Mouse (Mus musculus) c-Kit-negative CD71-positive TER-119-positive erythroid progenitor cells, embryonic 14.5 days (primary cell): ENCODE measurements around the gene Krtap4-16.
"Not testable (repeated sequence)": the region's sequence is repeated elsewhere in the genome, so short reads cannot be mapped to it uniquely, and the experiment has no call there.

Experiments
- DNase-seq: peaks from one replicate; pipeline ENCODE4 v3.0.0-alpha.2; 2013; ENCODE audit warnings: low read depth, low spot score

Krtap4-16 gene

DNA sequence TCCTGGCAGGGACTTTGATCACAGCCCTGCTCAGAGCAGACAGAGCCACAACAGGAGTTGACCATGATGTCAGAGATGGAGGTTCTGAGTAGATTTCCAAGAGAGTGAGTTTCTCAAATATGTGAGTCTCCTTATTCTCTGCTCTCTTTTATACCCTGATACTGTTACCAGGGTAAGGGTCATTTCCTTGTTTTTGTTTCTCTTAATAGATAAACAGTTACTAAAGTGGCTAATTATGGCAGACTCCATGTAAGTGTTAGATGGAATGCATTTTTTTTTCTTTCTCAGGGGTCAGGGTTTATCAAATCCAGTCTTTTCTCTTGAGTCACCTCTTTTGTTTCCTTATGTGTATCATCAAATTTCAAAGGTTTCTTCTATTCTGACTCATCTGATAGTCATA lies at the start of gene Krtap4-16:
Gene Krtap4-16, minus strand, starts transcription at position 101 of the 400 bp plus-strand sequence.
- DNase-seq, result no peak

- not testable (repeated sequence) for DNase-seq
Observed at GRCm38 (mm10) chr11:99878887-99879286, 27.5 kb upstream of the Krtap4-16 start, which contains the start of gene Gm11567. Gene Gm11567, plus strand, starts transcription at chr11:99879187.

GRCm38 (mm10) chr11:99873089-99873488 lies 21.7 kb upstream of the Krtap4-16 start, which contains the start of gene Krtap9-1:
Gene Krtap9-1, plus strand, starts transcription at chr11:99873389.
- DNase-seq, result not testable (repeated sequence)

DNA sequence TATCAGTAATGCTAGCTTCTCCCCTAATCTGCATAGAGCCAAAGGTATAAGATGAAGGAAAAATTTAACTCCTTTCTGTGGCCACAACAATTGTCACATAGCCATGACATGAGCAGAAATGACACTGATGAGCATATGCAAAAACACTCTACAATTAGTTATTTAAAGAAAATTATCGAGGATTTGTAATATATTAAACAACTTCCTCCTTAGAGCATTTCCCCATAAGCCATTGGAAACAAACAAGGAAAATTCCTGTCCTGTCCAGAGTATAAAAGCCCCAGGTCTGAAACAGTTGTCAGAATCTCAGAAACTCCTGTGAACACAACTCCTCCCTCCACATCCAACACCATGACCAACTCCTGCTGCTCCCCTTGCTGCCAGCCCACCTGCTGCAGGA lies 12.8 kb upstream of the Krtap4-16 start, which contains the start of gene Gm11559:
Gene Gm11559, plus strand, starts transcription at position 301 of the 400 bp plus-strand sequence.
- DNase-seq, result not testable (repeated sequence)

- no peak for DNase-seq
Observed at GRCm38 (mm10) chr11:99858761-99859160, 7.4 kb upstream of the Krtap4-16 start.

DNA sequence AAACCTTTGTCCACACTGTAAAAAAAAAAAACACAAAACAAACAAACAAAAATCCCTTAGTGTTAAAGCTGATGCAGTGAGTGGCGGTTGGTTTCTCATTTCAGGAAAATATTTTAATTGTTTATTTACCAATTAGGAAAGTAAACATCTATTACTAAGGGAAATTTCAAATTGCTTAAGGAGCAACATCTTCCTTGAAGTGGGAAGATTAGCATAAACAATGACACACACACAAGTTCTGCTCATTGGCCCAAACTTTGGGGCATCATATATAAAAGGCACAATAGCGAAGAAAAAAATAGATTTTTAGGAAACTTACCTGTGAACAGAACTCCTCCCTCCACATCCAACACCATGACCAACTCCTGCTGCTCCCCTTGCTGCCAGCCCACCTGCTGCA lies 6.2 kb upstream of the Krtap4-16 start, which contains the start of gene Gm11568:
Gene Gm11568, plus strand, starts transcription at position 301 of the 400 bp plus-strand sequence.
- no peak for DNase-seq

DNA sequence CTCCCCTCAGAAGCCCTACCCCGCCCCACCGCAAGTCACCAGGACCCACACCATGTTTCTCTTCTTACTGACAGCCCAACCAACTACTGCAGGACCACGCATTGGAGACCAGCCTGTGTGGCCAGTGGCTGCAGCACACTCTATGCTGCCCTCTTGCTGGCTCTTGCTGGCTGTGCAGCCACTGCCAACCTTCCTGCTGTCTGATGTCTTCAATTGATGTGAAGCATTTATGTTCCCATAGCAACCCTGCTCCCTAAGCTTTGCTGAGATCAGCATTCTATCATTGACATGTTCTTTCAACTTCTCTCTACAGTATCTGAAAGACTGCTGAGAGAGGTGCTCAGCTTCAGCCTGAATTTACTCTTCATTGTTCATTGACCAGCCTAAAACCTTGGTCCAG lies 2.7 kb upstream of the Krtap4-16 start:
- no peak for DNase-seq

GRCm38 (mm10) chr11:99846746-99847145 lies 4.7 kb downstream of the Krtap4-16 start:
- no peak for DNase-seq

DNA sequence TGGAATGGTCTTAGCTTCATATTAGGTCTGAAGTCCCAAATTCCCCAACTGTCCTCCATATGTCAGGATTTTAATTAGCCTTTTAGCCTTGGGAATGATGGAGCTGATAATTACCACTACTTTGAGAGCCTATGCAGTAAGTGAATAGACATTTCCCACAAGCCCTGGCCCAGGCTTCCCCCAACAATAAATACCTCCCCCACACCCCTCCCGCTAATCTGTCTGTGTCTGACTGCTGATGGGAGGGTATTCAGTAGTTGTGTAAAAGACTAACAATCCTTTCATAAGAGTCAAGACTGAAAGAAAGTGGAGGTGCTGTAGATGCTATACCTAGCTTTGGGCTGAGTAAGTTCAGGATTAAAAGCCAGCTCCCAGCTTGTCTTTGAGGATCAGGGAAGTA lies 9.2 kb downstream of the Krtap4-16 start:
- DNase-seq, result no peak

DNA sequence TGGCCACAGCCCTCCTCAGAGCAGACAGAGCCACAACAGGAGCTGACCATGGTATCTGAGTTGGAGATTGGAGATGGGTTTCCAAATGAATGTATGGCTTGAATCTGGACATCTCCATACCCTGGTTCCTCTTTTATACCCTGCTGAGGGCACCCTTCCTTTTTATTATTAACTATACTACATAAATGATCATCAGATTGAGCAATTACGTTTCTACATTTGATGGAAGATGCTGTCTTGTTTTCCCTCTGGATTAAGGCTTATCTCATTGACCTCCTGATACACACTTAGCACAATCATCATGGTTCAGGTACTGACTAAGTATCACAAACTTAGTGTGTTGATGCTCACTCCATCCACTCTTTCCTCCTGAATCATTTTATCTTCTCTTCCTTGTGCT lies 13.4 kb downstream of the Krtap4-16 start, which contains the start of gene 2300003K06Rik:
Gene 2300003K06Rik, minus strand, starts transcription at position 101 of the 400 bp plus-strand sequence.
- DNase-seq, result no peak

- DNase-seq, result not testable (repeated sequence)
Observed at GRCm38 (mm10) chr11:99815566-99815965, 35.8 kb downstream of the Krtap4-16 start, which contains the start of gene Gm11564. Gene Gm11564, minus strand, starts transcription at chr11:99815666.

DNA sequence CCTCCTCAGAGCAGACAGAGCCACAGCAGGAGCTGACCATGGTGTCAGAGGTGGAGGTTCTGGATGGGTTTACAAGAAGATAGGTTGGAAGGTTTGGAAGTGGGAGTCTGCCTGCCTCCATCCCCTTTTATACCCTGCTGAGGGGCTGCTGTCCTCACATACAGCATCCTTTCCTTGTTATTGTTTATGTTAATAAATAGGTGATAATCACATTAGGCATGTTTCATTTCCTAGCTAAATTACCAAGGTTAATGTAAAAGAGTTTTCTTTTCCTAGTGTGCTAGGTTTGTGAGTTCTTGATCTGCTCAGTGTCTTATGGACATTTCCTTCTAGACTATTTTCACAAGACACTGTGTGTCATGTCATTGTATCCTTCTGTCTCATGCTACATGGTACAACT lies 41.6 kb downstream of the Krtap4-16 start, which contains the start of gene Krtap4-13:
Gene Krtap4-13, minus strand, starts transcription at position 101 of the 400 bp plus-strand sequence.
- DNase-seq, result not testable (repeated sequence)

DNA sequence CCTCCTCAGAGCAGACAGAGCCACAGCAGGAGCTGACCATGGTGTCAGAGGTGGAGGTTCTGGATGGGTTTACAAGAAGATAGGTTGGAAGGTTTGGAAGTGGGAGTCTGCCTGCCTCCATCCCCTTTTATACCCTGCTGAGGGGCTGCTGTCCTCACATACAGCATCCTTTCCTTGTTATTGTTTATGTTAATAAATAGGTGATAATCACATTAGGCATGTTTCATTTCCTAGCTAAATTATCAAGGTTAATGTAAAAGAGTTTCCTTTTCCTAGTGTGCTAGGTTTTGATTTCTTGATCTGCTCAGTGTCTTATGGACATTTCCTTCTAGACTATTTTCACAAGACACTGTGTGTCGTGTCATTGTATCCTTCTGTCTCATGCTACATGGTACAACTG lies 47.1 kb downstream of the Krtap4-16 start, which contains the start of gene Gm11554:
Gene Gm11554, minus strand, starts transcription at position 101 of the 400 bp plus-strand sequence.
- not testable (repeated sequence) for DNase-seq
